Mouse (Mus musculus): ENCODE data around the gene 2310009B15Rik.

The 2310009B15Rik gene

GRCm38 (mm10) chr1:138842756-138843155, 13.9 kb downstream of the 2310009B15Rik start:
- DNase-seq (ENCODE audit: low spot score), result no peak

GRCm38 (mm10) chr1:138842315-138842714, 14.3 kb downstream of the 2310009B15Rik start:
- DNase-seq (ENCODE audit: low spot score), result no peak

GRCm38 (mm10) chr1:138841306-138842095, 15.2 kb downstream of the 2310009B15Rik start:
- no peak for DNase-seq (ENCODE audit: low spot score)

GRCm38 (mm10) chr1:138840440-138841305, 16.0 kb downstream of the 2310009B15Rik start:
- no peak for DNase-seq (ENCODE audit: low spot score)

GRCm38 (mm10) chr1:138839809-138840430, 16.7 kb downstream of the 2310009B15Rik start:
- DNase-seq (ENCODE audit: low spot score), result no peak

GRCm38 (mm10) chr1:138839291-138839690, 17.4 kb downstream of the 2310009B15Rik start:
- no peak for DNase-seq (ENCODE audit: low spot score)

GRCm38 (mm10) chr1:138837786-138838743, 18.6 kb downstream of the 2310009B15Rik start:
- no peak for DNase-seq (ENCODE audit: low spot score)

- no peak for DNase-seq (ENCODE audit: low spot score)
These were observed 21.2 kb downstream of the 2310009B15Rik start for GRCm38 (mm10) chr1:138835355-138835900.

- DNase-seq (ENCODE audit: low spot score), result no peak
These were observed 25.3 kb downstream of the 2310009B15Rik start for GRCm38 (mm10) chr1:138831309-138831708.

GRCm38 (mm10) chr1:138826841-138827240, 29.8 kb downstream of the 2310009B15Rik start:
- no peak for DNase-seq (ENCODE audit: low spot score)

- no peak for DNase-seq (ENCODE audit: low spot score)
These were observed 33.7 kb downstream of the 2310009B15Rik start for GRCm38 (mm10) chr1:138822985-138823322.

- no peak for DNase-seq (ENCODE audit: low spot score)
These were observed 34.2 kb downstream of the 2310009B15Rik start for GRCm38 (mm10) chr1:138822255-138822984.
